Mouse (Mus musculus) right cerebral cortex, postnatal 14 days (tissue): ENCODE measurements around the gene Gab3.
"Not testable (repeated sequence)": the region's sequence is repeated elsewhere in the genome, so short reads cannot be mapped to it uniquely, and the experiment has no call there.

Source experiments
- DNase-seq: peaks from one replicate; pipeline ENCODE4 v3.0.0; 2022

The Gab3 gene

DNA sequence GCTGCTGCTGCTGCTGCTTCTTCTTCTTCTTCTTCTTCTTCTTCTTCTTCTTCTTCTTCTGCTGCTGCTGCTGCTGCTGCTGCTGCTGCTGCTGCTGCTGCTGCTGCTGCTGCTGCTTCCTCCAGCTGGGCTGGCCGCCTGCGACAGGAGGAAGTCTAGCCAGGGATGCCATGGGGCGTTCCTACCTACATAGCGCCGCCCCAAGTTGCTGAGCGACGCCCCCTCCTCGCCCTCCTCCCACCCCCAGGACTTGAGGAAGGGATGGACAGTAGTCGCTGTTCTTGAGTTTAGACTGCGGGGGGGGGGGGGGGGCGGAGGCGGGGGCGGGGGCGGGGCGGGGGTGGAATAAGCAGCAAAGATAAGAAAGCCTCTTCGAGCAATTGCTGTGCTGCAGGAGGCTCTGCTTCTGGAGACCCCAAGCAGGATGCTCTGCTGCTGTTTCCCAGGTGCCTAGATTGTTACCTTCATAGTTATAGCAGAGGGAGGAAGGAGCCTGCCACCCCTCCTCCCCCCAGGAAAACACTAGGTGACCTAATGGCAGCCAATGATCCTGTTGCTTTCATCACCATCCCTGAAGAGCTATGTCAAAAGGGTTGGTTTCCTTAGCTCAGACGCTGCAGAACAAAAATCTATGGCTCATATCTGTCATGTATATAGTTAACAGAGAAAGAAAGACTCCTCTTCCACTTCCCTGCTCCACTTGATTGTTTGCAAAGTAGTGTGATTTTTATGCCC lies at the start of gene Gab3:
Gene Gab3 (minus strand): TSS at position 685 of the 735 bp plus-strand sequence.
- peak; percentile 28 for DNase-seq

DNA sequence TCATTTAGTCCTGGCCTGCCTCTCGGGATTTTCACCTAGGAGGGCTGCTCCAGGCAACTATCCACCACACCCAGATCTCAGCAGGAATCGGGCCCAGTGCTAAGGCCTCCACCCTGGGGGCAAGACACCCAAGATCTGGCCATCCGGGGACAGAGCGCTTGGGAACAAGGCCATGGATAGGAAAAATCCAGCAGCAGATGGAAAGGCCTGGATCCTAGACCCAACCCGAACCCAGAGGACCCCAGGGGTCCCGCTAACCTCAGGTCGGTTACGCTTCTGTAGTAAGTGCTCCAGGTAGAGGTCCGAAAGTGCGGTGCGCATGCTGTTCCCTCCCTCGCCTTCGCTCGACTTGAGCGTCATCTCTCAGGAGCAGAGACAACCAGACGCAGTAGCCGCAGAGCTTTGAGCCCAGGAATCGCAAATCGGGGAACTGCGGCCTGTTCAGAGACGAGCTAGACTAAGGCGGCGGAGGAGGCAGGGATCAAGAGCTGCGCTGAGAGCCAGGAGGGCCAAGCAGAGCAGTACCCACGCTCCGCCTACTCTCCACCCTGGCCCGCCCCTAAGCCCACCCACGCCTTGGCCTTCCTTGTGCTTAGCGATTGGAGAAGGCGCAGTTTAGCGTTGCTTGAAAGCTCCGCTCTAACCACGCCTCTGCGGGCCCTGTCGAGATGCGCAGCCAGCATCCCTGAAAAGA lies 45.4 kb upstream of the Gab3 start, which contains the start of gene Mpp1:
Gene Mpp1 (minus strand): TSS at position 550 of the 694 bp plus-strand sequence.
- peak; percentile 52 for DNase-seq

DNA sequence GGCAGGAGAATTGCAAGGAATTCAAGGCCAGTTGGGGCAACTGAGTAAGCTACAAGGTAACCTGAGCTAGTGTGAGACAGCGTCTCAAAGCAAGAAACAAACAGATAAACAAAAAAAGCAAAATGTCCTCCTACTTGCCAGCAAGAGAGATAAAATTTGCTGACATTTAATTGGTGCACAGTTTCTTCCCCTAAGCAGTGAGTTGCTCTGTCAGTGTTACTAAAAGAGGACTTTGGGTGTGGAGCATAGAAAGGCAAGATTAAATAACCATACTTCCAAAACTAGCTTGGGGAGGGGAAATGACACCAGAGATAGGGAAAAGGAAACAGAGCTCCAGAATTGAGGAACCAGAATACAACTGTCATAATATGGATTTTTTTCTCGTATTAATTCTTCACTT lies 44.2 kb upstream of the Gab3 start:
- DNase-seq, result no peak

DNA sequence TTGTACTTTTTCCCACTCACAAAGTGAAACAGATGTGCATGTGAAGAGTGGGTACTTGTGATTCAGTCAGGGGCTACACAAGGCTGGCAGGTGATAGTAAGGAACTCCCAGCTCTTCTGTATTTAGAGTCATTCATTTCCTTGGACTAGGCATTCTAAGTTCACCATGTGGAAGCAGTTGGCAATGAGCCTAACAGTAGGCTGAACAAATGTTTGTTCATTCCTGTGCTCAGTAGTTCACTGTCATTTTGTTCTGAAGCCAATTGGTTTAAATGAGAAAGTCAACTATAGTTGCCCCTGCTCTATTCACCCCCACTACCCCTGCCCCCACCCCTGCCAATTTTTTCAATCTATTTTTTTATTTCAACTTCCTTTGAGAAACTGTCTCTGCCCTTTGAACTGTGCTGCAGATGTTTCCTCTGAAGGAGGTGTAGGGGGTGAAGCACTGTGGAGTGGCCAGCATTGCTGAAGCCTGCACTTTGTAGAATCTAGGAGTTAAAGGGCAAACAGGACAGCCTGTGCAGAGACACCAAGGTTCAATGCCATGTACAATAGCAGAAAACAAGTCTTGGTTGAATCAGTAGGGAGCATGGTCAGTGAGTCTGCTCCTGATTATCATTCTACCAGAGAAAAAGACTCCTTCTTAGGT lies 43.2 kb upstream of the Gab3 start:
- no peak for DNase-seq

DNA sequence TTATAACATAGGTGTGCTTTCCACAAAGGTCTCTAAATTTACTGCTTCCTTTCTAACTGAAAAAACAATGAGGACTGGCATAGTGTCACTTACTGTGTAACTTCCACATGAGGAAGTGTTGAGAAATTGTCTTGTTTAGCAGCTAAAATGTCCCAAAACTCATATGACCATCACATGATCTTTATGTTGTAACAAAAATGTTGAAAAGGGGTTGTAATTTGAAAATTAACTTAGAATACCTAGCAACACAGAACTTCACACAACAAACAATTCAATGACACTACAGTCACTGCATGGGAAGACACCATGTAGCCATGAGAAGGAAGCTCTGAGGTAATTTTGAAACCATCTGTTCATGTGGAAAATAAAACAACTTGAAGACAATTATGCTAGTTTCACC lies 41.6 kb upstream of the Gab3 start:
- no peak for DNase-seq

DNA sequence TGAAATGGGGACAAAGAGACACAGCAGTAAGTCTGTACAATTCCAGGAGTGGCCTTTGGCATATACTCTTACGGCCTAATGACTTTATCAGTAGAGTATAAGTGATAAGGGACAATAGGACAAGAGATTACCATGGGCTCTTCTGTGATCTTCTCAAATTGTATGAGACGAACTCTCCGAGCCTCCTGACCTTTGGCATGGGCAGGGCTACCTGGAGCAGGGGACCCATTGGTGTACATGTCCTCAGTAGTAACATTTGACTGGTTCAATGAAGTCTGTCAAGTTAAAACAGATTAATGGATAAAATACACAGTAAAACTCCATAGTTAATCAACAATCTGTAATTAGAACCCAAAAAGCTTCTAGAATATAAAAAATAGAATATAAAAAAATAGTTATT lies 40.3 kb upstream of the Gab3 start:
- DNase-seq, result no peak

DNA sequence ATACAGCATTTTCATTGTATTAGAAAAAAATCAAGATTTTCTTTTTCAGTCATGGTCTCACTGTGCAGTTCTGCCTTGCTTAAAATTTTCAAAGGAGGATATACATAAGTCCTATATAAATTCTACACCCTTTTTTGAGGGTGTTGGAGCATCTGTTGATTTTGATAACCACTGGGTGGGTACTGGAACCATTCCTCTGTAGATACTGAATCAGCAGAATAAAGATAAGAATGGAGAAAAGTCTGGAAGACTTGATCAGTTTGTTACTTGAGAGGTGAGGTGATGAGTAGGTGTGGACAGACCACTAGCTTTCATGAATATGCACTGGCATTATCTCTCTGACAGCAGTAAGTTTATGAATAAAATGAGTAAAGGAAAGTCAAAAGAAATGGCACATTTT lies 30.3 kb upstream of the Gab3 start:
- no peak for DNase-seq

DNA sequence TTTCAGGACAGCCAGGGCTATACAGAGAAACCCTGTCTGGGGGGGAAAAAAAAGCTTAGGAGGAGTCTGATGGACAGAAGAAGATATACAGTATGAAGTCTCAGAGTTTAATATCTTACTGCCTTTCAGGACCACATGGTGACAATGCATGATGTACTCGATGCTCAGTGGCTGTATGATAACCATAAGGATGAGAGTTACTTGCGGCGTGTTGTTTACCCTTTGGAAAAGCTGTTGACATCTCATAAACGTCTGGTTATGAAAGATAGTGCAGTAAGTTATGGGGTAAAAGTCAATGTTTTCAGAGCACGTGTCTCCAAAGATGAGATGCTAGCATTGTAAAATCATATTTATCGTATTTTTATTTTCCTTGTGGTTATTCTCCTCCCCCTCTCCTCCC lies 17.0 kb upstream of the Gab3 start:
- DNase-seq, result no peak

DNA sequence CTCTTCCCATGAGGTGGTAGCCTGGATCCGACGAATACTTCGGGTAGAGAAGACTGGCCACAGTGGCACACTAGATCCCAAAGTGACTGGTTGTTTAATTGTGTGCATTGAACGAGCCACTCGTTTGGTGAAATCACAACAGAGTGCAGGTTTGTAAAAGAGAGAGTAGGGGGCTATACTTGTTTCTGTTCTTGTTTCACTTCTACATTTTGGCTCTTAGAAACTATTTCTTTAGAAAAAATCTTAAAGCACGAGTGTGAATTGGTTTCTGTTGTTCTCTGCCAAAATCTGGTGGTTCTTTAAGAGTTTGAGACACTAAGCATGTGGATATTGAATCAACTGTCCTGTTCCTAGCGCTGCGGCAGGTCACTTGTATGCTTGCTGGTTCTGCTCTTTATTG lies 13.5 kb upstream of the Gab3 start:
- no peak for DNase-seq

DNA sequence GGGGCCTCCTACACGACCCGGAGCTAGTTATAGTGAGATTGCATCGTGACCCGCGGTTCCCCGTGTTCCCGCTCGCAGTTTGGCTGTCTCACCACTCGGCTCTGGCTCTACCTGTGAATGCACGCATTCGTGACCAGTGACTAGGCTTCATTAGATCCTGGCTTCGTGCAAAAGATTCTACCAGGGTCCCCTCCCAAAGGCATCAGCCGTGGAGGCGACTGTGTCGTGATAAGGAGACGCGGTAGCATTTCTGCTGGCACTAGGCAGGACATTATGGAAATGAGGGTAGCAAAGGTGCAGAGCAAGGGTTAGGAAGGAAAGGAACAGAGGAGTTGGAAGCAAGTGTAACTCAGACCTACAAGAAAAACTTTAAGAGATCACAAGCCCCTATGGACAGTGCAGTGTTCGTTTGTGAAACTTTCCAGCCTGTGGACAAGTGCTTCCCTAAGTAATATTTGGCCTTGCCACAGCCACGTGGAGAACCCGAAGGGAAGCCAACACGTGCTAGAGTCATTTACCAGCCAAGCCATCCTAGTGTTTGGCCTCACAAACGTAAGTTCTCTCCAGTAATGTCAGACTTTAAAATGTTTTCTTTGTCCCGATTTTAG lies 11.0 kb upstream of the Gab3 start:
- no peak for DNase-seq

DNA sequence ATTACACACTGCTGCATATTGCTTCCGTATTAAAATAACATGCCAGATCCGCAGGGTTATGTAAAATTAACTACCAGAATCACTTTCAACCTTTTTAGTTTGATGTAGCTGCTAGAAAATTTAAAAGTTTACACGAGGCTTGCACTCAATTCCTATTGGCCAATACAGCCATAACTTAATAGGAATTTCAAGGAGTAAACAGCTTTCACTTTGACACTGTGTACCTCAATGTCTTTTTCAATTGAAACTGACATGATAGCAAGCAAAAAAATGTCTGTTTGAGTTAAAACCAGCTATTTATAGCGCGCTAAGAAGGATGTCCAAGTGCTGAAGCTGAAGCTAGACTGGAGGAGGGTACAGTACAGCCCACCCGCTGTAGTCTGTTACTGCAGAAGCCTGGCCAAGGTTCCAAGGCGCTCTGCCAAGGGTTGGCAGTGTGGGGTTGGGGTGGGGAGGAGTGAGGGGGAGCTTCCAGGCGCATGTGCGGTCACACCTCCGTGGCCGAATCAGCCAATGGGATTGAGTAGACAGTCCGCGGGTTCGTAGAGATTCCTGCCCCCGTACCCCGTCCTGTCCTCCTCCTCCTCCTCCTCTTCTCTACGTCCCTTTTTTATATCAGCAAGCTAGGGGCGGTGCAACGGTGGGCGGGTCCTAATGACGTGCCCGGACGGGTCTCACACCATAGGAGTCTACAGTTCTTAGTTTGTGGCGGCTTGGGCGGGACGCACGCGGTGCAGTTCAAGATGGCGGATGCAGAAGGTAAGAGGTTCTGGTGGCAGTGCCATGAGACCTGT lies 10.3 kb upstream of the Gab3 start, which contains the start of gene Dkc1:
Gene Dkc1 (plus strand): TSS at position 486 of the 794 bp plus-strand sequence.
- peak; percentile 84 for DNase-seq

DNA sequence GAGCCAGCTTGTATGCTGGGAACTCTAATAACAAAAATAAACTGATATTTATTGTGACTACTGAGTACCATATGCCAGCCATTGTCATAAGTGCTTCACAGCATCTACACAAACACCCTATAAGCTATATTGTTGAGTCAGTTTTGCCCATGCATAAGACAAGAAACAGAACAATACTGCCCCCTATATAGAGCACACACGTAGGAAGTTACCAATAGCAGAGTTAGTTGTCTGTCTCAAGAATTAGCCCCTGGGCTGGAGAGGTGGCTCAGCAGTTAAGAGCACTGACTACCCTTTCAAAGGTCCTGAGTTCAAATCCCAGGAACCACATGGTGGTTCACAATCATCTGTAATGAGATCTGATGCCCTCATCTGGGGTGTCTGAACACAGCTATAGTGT lies 396 bp upstream of the Gab3 start:
- no peak for DNase-seq

DNA sequence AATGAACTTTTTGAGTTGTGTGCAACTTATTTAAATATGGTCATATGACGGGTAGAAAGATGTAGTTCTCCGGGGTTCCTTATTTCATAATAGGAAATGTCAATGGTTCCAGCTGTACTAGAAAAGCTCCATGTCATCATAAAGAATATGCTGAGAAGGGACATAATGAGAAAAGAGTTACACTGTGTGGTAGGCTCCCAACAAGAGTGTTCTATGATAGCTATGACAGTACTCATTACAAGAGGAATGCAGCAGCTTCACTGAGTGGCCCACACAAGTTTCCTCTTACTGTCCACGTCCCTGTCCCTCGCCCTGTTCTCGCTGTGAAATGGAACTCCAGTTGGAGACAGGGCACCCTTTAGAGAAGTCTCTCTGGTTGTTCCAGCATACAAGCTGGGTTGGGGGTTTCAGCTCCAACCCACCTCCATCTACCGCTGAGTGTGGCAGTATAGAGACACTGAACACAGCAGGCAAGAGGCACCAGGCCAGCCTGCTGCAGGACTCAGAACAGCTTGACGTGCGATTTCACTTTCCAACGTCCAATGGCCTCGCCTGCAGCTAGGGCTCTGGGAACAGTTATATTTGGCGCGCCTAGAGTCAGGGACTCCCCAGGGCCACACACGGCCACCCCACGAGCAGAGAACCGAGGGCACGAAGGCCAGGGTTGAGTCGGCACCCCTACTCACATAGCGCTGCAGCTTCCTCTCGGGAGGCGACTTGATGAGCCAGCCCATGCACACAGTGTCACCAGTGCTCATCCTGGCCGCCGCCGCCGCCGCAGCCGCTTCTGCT lies 1.1 kb downstream of the Gab3 start:
- peak; percentile 9 for DNase-seq

DNA sequence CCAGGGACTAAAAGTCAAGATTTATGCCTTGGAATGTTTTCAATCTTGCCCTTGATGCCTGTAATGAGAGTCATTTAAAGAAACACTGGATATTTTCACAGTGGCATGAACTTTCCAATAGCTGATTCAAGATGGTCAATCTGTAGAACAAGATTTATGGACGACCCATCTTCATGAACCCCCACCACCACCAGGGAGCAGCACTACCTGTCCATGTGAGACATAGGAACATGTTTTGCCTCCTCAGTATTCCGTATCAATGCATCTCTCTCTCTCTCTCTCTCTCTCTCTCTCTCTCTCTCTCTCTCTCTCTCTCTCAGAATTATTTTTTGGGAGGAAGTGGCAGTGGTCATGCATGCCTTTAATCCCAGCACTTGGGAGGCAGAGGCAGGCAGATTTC lies 2.9 kb downstream of the Gab3 start:
- DNase-seq, result no peak

DNA sequence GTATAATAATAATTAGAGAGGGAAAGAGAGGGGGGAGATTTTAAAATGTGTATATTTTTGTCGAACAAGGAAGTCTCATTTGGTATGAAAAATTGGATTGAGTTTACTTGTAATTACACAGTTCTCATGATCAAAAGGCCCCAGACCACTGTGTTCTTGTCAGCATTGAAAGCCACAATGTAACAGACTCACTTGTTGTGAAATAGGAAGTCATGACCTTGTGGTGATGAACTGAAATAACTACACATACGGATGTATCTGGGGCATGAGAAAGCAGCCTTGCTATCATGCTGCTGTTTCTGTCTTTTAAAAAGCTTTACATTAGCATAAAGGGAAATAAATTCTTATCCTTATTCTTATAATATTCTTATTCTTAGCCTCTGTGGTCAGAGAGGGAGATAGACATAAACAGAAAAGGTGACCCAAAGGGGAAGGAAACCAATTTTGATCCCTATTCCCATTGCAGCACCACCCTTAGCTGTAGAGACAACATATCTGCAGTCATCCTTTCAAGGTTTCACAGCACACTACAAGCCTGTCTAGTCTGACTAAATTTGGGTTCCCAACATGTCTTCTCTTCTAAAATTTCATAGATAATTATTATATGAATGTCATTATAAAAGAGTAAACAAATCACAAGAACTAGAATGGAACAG lies 29.0 kb downstream of the Gab3 start:
- no peak for DNase-seq

DNA sequence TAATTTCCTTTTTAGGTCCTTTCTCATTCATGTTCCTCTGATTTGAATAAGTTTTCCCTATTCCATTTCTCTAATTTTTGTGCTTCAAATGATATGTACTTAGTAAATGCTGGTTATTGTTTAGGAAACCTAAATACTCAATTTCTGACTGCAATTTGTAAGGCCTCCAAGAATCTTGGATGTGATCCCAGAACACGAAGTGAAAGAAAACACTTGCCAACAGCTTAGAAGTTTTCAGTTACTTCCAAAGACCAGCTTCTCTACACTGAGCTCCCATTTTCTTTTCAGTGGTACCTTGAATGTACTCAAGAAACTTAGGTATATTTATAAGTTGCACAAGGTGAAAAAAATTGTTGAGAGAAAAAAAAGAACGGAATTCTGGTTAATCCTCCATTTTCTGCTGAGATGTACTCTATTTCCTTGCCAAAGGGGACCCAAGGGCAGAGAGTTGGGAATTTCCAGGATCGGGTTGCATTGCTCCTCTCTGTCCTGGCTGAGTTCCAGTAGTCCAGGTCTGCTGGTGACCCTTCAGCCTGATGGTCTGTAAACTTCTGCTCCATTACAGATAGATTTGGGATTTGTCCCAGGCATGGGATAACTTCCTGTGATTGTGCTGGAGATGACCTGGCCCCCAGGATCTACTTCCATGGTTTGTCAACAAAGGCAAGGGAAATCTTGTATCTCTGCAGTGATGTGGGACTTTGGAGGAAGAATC lies 38.2 kb downstream of the Gab3 start:
- DNase-seq, result no peak

DNA sequence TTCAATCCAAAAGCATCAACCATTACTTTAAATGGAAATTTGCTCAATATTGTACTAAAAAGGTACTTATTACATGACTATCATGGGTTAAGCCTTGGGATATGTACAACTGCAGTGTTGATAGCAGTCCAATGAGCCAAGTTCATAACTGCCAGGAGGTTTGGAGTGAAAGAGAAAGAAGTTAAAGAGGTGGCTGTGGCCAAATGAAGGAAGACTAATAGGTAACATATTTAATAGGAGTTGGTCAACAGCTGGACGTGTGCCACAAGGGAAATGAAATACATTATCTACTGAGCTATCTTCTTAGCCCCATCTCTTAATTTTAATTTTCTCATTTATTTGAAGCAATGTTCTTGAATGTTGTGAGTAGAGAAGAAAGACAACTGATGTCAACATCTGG lies 39.3 kb downstream of the Gab3 start:
- DNase-seq, result no peak

DNA sequence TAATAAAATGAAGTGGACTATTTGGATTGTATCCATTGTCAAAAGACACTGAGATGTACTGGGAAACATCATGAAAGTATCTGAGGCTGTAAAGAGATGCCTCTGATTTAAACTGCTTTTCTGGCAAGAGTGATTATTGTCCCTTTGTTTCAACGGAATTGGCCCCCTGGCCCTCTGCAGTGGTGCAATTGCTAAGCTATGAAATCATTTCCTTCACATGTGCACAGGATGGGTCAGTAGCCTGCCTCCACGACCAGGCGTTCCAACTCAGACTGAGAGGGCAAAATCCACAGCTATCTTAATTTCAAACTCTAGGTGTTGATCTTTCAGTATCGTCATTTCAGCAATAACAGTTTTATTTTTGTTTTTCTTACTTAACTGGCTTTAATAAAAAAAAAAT lies 40.7 kb downstream of the Gab3 start:
- no peak for DNase-seq

DNA sequence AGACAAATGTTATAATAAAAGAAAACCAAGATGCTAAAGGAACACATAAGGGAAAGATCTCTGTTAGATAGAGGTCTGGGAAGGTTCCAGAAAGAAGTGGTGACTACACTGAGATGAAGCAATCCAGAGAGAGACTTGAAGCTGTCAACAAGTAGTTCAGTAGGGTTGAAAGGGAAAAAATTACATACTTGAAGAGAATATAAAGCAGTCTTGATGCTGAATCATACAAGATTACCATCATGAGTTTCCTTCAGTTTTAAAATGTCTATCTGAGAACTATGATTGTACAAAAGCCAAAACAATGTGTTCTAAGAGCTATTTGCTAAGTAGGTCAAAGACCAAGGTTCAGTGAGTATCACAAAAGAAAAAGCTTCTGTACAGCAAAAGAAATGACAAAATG lies 48.6 kb downstream of the Gab3 start:
- DNase-seq, result no peak

DNA sequence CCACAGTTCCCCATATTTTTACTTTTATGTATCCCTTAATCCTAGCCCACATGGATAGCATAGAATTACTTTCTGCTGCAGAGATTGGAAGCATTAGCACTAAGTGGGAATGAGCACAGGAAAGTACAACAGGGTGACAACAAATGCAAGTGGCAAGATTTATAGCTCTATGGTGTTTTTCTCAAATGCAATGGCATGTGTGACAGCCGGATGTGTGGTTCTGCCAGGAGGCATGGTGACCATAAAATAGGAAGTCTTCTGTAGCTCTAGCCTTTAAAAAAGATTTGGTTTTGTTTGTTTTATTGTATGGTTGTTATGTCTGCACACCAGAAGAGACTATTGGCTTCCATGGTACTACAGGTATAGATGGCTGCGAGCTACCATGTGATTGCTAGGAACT lies 50.1 kb downstream of the Gab3 start:
- DNase-seq, result no peak

DNA sequence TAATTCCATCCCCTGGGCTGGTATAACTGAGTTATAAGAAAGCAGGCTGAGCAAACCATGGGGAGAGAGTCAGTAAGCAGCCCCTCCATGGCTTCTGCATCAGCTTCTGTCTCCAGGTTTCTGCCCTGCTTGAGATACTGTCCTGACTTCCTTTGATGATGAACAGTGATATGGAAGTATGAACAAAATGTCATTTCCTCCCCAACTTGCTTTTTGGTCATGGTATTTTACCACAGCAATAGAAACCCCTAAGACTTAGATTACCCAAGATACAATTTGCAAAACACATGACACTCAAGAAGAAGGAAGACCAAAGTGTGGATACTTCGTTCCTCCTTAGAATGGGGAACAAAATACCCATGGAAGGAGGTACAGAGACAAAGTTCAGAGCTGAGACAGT lies 51.2 kb downstream of the Gab3 start:
- not testable (repeated sequence) for DNase-seq
